Mouse (Mus musculus) adrenal gland, postnatal 10 days (tissue): ENCODE results near the gene Akt1. TPM values are rescaled to one million over a fixed set of nuclear protein-coding genes. Genes with fewer than 3 reads are reported as not detected.

Experiments
- DNase-seq: peaks from one replicate; pipeline ENCODE4 v3.0.0; 2021; ENCODE audit warnings: mixed read lengths
- long read RNA-seq, 2 experiments: library from polyadenylated mRNA; stranded (forward); transcript quantifications; one replicate each; pipeline ENCODE4 v2.0.0; 2021
- total RNA-seq, 2 experiments: library from RNA; stranded (reverse); gene quantifications; 2 replicates each; pipeline ENCODE4 v1.2.3; 2021

The Akt1 gene
- 100 to 1,000 TPM; 210 to 252 TPM for total RNA-seq
- long read RNA-seq, experiment 1, transcript Akt1-201 (14 exons, 2,690 nt), result major isoform, 469 of 571 reads
- long read RNA-seq, experiment 1, partial matches to known transcripts, result 45 of 571 reads
- long read RNA-seq, experiment 1, other reads (novel, unspliced or antisense), result 57 of 571 reads
- long read RNA-seq, experiment 2, transcript Akt1-201 (14 exons, 2,690 nt), result major isoform, 314 of 366 reads
- long read RNA-seq, experiment 2, partial matches to known transcripts, result 15 of 366 reads
- long read RNA-seq, experiment 2, other reads (novel, unspliced or antisense), result 37 of 366 reads

GRCm38 (mm10) chr12:112674132-112675011 lies at the start of gene Akt1:
Gene Akt1 (minus strand): TSS chr12:112674884.
- DNase-seq, result peak; percentile 82

DNA sequence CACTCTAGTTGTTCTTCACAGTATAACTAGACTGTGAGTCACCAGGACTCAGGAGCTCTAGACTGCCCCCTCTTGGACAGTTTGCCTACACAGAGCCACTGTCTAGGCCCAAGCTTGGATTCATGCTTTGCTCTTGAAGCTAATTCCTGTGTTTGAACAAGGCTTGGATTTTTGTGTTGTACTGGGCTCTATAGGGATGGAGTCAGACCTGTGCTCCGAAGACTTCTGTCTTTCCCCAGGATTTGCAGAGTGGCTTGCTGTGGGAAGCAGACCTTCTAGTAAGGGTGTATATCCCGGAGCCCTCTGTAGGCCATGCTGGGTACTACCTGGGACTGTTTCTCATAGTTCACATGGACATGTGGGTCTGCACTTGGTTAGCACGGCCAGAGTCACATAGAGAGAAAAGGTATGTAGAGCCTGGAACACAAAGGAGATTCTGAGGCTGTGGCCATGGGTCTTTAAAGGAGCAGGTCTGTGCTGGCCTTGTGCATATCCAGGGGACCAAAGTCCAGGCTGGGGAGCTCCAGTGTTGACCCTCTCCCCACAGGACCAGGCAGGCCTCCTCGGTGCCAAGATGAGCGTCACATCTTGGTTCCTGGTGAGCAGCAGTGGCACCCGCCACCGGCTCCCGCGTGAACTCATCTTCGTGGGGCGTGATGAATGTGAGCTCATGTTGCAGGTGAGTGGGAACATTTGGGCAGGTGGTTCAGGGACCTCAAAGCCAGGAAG lies 49.6 kb upstream of the Akt1 start:
- DNase-seq, result peak; percentile 82

DNA sequence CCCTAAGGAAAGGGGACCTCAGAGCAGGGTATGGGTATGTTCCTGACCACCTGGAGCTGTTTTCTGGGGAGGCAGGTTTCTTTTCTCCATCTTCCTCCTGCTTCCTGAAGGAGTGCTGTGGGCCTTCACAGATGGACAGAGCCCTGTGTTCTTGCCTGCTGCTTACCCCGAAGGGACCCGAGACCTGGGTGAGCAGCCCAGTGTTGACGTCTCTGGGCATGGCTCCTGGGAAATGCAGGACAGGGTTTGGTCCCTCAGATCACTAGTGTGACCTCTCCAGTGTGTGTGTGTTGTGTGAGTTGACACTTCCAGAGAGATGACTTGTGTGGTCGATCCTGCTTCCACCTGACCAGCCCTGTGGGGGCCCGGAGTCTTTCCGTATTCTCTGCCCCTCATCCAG lies 48.8 kb upstream of the Akt1 start:
- DNase-seq, result no peak

GRCm38 (mm10) chr12:112723028-112723330 lies 48.3 kb upstream of the Akt1 start:
- no peak for DNase-seq

DNA sequence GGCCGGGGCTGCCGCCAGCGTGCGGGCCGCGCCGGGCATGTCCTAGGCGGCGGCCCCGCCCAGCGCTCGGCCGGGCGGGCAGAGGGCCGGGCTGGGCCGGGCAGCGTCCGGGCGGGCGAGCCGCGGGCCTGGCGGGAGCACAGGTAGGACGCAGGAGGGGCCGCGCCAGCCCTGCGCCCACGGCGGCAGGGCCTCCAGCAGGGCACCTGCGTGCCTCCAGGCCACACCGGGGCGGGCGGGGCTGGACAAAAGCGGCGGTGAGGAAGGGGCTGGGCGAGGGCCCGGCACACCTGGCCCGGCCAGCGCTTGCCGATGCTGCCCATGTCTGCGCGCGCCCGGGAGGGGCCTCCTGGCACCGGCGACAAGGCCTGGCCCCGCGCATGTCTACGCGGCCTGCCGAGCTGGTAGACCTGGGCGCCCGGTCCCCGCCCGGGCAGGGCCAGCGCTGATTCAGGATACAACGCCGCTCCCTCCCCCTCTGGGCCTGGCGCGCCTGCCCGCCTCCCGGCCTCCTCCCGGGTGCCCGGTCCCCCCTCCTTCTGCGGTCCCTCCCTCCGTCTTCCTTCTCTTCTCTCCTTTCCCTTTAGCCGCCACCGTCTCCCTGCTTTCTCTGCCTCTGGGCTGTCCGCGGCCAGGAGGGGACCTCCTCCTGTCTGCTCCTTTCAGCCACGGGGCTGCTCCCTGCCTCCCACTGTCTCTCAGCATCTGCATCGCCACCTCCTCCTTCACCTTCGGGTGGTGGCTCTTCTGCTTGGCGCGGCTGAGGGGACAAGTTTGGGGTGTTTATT lies 47.8 kb upstream of the Akt1 start:
- DNase-seq, result peak; percentile 79

DNA sequence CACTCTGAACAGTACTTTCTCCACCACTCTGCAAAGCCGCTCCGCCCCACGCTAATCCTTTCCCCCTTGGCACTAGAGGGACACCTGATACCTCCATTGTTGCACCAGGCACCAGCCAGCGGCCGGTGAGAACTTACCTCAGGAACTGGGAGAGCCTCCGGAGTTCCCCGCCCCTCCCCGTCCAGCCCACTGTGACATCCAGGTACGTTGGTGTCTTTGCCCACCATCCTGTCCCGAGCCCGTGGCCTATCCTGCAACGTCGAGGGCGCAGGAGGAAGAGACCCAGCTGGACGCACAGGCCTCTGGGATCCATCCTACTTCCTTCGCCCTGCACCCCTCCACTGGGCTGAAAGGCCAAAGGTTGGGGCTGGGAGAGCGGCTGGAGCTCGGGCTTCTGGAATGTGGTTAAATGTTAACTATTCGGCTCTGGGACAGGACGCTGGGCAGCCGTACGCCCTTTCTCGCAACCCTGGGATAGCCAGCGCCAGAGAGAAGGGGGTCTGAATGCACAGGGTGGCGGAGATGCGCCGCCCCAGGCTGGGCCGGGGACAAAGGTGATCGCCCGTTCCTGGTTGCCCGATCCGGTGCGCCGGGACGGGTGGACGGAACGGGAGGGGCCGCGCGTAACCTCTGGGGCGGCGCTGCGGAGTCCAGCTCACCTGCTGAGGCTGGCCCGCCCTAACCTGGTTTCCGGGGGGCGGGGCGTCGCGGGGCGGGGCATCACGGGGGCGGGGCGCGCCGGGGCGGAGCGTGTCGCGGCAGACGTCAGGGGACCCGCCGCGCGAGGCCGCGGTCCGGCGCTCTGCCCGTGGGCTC lies 46.9 kb upstream of the Akt1 start:
- DNase-seq, result peak; percentile 79

GRCm38 (mm10) chr12:112720890-112721423 lies 46.3 kb upstream of the Akt1 start:
- DNase-seq, result peak; percentile 60

- DNase-seq, result no peak
Observed at GRCm38 (mm10) chr12:112720216-112720615, 45.5 kb upstream of the Akt1 start, which contains the start of gene Cep170b. Gene Cep170b (plus strand): TSS chr12:112720455.

DNA sequence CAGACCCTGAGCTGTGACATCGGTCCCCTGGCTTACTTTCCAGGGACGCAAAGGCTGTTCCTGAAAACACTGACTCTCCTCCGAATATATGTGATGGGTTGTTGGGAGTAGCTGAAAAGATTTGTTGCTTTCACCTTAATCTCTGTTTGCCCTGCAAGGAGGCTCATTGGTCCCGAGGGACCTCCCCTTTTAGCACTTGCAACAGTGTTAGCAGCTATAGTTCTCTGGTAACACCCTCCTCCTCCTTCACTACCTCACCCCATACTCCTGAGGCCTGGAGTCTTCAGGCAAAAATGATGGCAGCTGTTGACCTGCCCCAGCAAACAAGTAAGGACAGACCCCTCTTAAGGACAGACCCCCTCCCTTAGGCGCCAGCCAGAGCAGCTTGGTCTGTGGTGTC lies 44.3 kb upstream of the Akt1 start:
- no peak for DNase-seq

- DNase-seq, result peak; percentile 71
Observed at GRCm38 (mm10) chr12:112717140-112717539, 42.5 kb upstream of the Akt1 start.

GRCm38 (mm10) chr12:112713984-112714383 lies 39.3 kb upstream of the Akt1 start:
- no peak for DNase-seq

DNA sequence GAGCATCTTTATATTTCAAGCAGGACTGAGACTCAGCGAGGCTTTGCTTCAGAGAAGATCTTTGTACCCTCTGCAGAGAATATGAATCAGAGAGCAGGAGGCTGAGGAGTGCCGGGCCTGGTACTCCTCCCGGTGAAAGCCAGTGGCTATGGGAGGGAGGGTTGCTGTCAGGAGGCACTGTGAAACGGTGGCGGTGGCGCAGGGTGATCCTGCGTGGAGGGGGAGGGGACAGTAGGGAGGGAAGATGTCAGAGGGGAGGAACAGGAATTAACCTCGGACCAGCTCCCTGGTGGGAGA lies 32.8 kb upstream of the Akt1 start:
- no peak for DNase-seq

GRCm38 (mm10) chr12:112706704-112707572 lies 32.3 kb upstream of the Akt1 start:
- DNase-seq, result peak; percentile 94

DNA sequence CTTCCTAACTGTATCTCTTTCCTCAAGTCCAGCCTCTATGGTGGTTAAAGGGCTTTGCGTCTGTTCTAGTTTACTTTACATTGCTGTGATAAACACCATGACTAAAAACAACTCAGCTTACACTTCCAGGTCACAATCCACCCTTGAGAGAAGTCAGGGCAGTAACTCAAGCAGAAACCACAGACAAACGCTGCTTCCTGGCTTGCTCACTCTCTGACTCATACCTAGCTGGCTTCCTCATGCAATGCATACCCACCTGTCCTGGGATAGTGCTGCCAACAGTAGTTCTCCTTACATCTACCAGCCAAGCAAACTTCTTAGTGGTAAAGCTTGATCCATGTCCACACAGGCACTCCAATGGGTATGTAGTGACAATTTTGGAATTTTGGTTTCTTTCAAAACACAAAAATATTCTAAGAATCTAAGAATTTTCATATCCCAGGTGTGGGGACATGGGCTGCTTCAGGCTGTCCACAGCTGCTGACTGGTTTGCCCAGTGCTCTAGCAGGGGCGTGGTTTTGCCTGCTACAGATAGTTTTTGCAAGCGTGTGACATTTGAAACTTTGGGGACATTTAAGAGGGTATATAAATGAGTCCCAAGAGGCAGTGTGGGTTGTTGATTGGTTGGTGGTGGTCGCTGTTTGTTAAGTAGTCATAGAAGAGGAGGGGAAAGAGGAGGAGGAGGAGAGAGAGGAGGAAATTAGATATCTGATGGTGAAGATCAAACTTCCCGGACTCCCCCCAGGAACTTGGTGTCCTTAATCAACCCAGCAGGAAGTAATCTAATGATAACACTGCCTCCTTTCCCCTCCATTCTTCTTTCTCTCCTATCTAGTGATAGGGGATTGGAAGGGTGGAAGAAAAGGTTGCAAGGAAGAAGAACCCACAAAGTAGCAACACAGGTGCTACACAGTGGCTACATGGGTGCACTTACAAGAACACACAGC lies 28.0 kb upstream of the Akt1 start:
- DNase-seq, result no peak

GRCm38 (mm10) chr12:112700522-112700921 lies 25.8 kb upstream of the Akt1 start:
- no peak for DNase-seq

- no peak for DNase-seq
Observed at GRCm38 (mm10) chr12:112696806-112697425, 22.2 kb upstream of the Akt1 start.

DNA sequence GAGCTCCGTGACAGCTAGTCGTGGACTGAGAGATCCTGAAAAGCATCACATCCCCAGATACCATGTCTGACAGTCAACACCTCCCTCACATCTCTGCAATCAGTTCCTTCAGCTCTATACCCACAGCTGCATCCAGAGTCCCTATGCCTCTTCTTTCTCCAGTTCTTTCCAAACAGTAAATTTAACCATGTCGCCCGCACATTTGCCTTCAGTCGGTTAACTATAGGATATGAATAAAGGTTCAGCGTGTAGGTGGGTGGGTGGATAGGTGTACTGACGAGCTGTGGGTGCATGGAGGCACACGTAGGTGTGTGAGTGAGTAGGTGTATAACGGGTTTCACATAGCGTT lies 19.4 kb upstream of the Akt1 start:
- DNase-seq, result no peak
